Mouse (Mus musculus) gastrocnemius, adult 2 months (tissue): ENCODE measurements around the gene Myh14. TPM values are rescaled to one million over a fixed set of nuclear protein-coding genes. Genes with fewer than 3 reads are reported as not detected.

Source experiments
- DNase-seq: peaks from one replicate; pipeline ENCODE4 v3.0.0; 2022
- H3K27ac ChIP-seq: fragments of 200-600 bp; 2 replicates; pipeline ENCODE4 v1.8.1; 2022; ENCODE audit warnings: mild to moderate bottlenecking
- H3K4me3 ChIP-seq: fragments of 200-600 bp; 2 replicates; pipeline ENCODE4 v1.8.1; 2022; ENCODE audit warnings: mild to moderate bottlenecking, moderate library complexity
- CTCF ChIP-seq: fragments of 200-600 bp; IDR thresholded peaks from 2 replicates; pipeline ENCODE4 v1.8.1; 2022; ENCODE audit warnings: antibody characterized with exemption, mild to moderate bottlenecking, moderate library complexity
- intact Hi-C: fragments of 180-260 bp; cut with DNase I; formaldehyde crosslinking; loops from one replicate; pipeline ENCODE4 v1.15.1; 2025
- total RNA-seq, 2 experiments: library from RNA; stranded (reverse); gene quantifications; 2 replicates each; pipeline ENCODE4 v1.2.3; 2021

The Myh14 gene
- total RNA-seq, 2 experiments from 2014 or later: 32.0 to 36.7 TPM

DNA sequence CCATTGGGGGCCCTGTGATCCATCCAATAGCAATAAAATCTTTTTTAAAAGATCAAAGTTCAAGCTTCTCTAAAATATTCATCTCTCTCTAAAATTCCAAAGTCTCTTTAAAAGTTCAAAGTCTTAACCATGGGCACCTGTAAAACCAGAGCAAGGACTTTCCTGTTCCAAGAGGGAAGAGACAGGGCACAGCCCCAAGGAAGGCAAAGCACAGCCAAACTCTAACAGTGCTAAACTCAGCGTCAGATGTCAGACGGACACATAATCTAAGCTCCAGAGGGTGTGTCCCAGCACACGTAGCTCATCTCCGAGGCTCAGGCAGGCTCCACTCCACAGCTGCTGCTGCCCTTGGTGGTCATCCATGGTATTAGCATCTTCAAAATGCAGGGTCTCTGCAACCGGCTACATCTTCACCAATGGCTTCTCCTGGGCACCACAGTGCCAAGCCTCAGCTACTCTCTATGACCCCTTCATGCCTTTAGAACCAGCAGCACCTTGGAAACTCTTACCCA lies 94.3 kb downstream of the Myh14 start:
- Histone ChIP-seq H3K27ac (no peak overlapping the region), H3K4me3 (no peak overlapping the region)
- no peak for DNase-seq
- no peak; the same call in 1 of the 2 replicates for TF ChIP-seq CTCF
- intact Hi-C loops: no loop called here

DNA sequence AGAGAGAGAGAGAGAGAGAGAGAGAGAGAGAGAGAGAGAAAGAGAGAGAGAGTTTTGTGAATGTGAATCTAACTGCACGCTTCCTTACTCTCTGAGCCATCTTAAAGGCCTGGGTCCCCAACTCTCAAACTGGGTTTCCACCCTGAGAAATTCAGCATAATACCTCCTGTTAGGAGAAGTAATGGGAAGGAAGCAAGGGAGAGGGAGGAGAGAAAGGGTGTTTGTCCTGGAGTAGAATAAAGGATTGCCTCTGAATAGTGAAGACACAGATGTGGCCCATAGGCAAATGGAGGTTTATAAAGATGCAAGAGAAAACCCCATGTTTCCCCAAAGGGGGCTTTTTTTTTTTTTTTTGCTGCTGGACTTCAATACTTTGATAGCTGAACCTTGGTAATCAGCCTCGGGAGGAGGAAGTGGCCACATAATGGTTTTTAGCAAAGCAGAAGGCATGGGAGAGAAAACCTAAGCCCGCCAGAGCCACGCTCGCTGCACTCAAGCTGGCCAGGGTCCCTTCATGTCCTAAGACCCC lies 97.6 kb downstream of the Myh14 start:
- H3K27ac ChIP-seq: no peak overlapping the region
- H3K4me3 ChIP-seq: no peak overlapping the region
- no peak for TF ChIP-seq CTCF
- no peak for DNase-seq
- intact Hi-C loops: no loop called here

DNA sequence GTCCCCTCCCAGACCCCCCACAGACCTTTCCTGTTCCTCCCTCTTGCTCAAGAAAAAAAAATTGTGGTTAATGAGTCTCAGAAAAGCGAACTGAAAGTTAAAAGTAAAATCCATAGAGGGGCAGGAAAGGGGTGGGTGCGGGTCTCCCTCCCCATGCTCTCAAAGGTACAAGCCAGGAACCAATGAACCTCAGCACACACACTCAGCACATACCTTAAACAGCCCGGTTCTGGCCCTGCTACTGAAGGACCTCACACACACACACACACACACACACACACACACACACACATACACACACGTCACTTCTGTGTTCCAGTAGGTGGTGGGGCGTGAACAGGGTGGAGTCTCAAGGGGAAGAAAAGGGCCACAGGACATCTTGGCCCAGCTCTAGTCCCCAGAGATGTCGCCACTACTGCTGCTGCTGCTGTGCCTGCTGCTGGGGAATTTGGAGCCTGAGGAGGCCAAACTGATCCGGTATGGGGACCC lies 98.4 kb downstream of the Myh14 start, which contains the start of gene Napsa:
Gene Napsa (plus strand): TSS at position 168 of the 489 bp plus-strand sequence.
- no peak for DNase-seq
- intact Hi-C loops: no loop called here
- no peak for TF ChIP-seq CTCF
- H3K4me3 ChIP-seq: no peak within 1 kb of the TSS
- no peak within 1 kb of the TSS for H3K27ac ChIP-seq

DNA sequence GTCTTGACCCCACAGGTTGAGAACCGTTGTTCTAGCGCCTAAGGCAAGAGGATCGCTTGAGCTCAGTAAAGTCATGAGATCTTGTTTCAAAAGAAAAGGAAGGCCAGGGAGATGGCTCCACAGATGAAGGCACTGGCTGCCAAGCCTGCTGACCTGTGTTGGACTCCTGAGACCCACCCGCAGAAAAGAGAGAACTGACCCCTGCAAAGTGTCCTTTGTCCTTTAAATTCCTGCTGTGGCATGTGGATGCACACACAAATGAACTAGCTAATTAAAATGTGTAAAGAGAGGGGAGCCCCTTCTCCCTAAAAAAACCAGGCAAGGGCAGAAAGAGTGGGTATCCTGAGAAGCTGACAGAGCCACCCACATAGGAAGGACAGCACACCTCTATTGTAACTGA lies 98.8 kb downstream of the Myh14 start:
- Histone ChIP-seq H3K4me3 (no peak overlapping the region), H3K27ac (no peak overlapping the region)
- no peak for TF ChIP-seq CTCF
- DNase-seq: no peak
- intact Hi-C loops: no loop called here

DNA sequence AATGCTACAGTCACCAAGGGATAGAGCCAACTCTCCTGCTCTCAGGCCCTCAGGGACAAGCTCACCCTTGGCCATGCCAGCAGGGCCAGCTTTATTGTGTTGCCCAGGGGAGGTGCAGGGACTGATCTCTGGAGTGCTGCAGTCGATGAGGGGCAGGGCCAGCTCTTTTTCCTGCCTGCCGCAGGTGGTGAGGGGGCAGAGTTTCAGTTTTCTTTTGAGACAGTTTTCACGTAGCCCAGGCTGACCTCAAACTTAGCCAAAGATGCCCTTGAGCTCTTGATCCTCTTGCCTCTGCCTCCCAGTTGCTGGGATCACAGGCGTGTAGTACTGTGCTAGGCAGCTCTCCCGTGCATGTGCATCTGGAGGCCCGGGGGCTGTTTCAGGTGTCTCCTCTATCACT lies 99.7 kb downstream of the Myh14 start:
- H3K27ac ChIP-seq: no peak overlapping the region
- H3K4me3 ChIP-seq: no peak overlapping the region
- DNase-seq: no peak
- no peak for TF ChIP-seq CTCF
- intact Hi-C loops: no loop called here

DNA sequence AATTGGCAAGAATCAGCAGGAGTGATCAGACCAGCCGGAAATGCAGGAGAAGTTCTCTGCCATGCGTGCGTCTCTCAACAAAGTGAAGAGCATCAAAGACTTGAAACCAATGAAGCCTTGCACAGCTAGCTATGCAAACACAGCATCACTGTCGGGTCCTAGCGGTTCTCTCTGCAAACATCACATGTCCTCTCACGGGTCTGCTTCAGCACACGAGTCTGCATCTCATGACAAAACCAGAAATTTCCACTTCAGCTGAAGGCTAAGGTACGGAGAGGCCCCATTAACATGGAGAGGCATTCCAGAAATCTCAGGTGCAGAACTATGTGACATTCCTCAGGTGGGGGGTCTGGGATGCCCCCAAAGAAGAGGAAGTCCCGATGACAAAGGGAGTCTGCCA lies 101.8 kb downstream of the Myh14 start:
- no peak for TF ChIP-seq CTCF
- no peak for DNase-seq
- Histone ChIP-seq H3K27ac (no peak overlapping the region), H3K4me3 (no peak overlapping the region)
- intact Hi-C loops: no loop called here

DNA sequence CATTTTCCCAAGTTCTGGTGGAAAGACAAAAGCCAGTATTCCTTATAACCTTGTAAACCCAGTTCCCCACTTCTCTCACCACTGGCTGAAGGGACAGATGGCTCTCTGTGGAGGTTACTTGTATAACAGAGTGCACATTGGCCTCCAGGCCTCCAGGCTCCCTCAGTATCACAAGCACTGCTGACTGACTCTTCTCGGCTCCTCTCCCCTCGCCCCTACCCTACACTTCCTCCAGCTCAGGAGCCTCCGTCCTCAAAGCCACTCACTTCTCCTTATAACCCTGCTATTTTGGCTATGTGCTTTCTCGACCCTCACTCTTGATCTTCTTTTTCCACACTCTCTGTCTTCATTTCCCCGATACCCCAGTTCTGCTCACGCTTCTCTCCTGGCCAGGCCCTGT lies 105.2 kb downstream of the Myh14 start:
- H3K27ac ChIP-seq: no peak overlapping the region
- intact Hi-C loops: no loop called here
- TF ChIP-seq CTCF: no peak
- DNase-seq: no peak
- H3K4me3 ChIP-seq: no peak overlapping the region

DNA sequence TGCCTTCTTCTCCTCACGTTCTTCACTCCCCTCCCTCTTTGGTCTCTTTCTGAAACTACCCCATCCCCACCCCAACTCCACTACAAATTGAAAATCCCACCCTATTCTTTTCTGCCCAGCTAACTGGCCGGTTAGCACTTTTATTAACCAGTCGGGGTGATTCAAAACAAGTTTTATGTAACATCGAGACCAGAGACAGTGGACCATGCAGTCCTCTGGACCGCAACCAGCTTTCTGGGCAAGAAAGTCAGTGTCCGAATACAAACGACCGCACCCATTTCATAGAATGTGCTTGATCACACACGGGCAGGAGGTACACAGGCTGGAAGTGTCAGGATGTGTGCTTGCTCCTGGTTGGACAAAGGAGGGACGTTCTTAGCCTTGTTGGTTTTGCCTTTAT lies 106.2 kb downstream of the Myh14 start:
- Histone ChIP-seq H3K4me3 (no peak overlapping the region), H3K27ac (no peak overlapping the region)
- TF ChIP-seq CTCF: no peak
- intact Hi-C loops: loop anchor here (5.0 kb wide), 3 partner anchors 42 to 302 kb away; partner anchors contain the start of genes Gm15517 and Mybpc2
- no peak for DNase-seq

DNA sequence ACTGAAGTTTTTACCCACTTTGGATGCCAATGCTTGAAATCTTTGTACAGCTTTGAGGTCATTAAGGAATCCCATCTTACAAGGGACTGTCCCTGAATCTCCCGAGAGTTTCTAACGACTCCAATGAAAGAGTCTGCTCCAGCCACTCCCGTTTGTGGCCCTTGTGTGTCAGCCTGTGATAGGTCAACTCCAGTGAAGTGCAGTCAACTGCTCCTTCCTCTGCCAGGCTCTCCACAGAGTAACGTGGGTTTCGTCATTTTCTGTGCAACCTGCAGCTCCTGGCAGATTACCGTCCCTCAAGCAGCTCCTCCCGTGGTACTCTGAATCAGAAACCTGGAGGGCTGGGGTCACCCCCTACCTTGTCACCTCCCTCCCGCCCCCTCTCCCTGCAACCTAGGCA lies 107.4 kb downstream of the Myh14 start:
- H3K4me3 ChIP-seq: no peak overlapping the region
- H3K27ac ChIP-seq: no peak overlapping the region
- intact Hi-C loops: loop anchor here (5.0 kb wide), 3 partner anchors 41 to 301 kb away; partner anchors contain the start of genes Gm15517 and Mybpc2
- TF ChIP-seq CTCF: no peak
- no peak for DNase-seq

DNA sequence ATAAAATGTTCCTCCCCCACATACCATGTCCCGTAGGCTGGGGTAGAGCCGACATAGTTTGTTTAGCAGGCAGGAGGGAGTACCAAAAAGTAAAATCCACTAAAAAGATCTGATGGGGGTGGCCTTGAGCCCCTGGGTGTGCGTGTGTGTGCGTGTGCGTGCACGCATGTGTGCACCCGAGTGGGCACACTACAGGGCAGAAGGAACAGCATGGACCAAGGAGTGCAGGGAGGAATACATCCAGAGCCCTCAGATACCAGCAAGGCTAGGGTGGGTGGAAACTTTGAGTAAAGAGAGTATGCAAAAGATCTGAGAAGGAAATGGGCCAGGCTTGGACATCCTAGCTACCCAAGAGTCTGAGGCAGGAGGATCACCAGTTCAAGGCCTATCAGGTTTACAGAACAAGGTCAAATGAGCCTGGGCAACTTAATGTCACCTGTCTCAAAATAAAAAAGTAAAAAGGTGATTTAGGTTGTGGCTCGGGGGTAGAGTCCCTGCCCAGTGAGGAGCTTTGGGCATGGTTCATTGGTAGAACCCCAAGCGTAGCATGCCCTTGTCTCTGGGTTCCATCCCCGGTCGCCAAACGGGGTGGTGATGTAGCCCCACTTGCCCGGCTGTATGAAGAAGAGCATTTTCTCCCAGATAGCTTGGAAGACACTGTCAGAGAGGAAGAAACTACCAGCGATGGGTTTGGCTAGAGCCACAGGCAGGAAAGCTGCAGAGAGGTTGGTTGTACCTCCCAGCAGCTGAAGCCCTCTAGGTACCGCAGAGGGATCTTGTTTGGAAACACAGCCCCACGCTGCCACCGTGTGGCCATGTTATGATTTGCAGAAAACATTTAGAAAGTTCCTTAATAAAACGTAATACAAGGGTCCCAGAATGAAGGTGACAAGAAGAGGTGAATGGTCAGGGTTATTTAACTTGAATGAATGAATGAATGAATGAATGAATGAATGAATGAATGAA lies 109.9 kb downstream of the Myh14 start:
- Histone ChIP-seq H3K27ac (no peak overlapping the region), H3K4me3 (no peak overlapping the region)
- peak; percentile 85 for TF ChIP-seq CTCF
- peak; percentile 75 for DNase-seq
- intact Hi-C loops: loop anchor here (5.0 kb wide), 3 partner anchors 38 to 298 kb away; partner anchors contain the start of genes Gm15517 and Mybpc2

DNA sequence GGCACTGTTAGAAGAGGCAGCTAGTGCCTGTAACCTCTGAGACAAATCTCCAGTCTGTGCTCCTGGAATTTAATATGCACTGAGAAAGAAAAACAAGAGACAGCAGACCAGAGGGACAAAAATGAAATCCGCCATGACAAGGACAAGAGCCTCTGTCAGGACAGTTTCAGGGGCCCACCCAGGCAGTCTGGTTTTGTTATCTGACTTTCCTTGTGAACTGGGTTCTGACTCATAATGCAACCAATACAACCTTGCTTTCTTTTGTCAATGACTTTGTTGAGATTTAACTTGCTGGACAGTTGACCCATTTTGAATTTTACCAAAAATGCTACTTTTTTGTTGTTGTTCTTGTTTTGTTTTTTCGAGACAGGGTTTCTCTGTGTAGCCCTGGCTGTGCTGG lies 113.0 kb downstream of the Myh14 start:
- no peak overlapping the region for H3K27ac ChIP-seq
- intact Hi-C loops: loop anchor here (10.0 kb wide), 1 partner anchor 1157 kb away; the partner anchor contains the start of genes Rpl18 and Sphk2
- no peak for DNase-seq
- no peak overlapping the region for H3K4me3 ChIP-seq
- TF ChIP-seq CTCF: no peak

Other genes with a start within 250 kb of the Myh14 start
- not detected for gene Lrrc4b, start 241.8 kb downstream of the Myh14 start, total RNA-seq
- not detected for gene Aspdh, start 205.5 kb downstream of the Myh14 start, total RNA-seq
- gene Josd2, start 202.9 kb downstream of the Myh14 start, total RNA-seq: 10 to 100 TPM; 51.0 to 57.0 TPM
- 10 to 100 TPM; 43.6 to 52.2 TPM for gene Emc10, start 174.3 kb downstream of the Myh14 start, total RNA-seq
- gene Fam71e1, start 174.3 kb downstream of the Myh14 start, total RNA-seq: 1 to 10 TPM; 2.4 to 5.5 TPM
- gene Mybpc2, start 146.2 kb downstream of the Myh14 start, total RNA-seq: 1,000 to 10,000 TPM; 2,660 to 4,973 TPM
- under 1 TPM in 1 of 2 experiments, not detected in 1; 0.08 TPM for gene Spib, start 138.8 kb downstream of the Myh14 start, total RNA-seq
- gene Pold1, start 122.0 kb downstream of the Myh14 start, total RNA-seq: 1 to 10 TPM; 4.1 to 5.1 TPM
- 10 to 100 TPM; 40.6 to 42.7 TPM for gene Nr1h2, start 116.9 kb downstream of the Myh14 start, total RNA-seq
- gene Napsa, start 98.5 kb downstream of the Myh14 start, total RNA-seq: under 1 TPM in 1 of 2 experiments, not detected in 1; 0.20 TPM
- gene Kcnc3, start 80.2 kb downstream of the Myh14 start, total RNA-seq: 1 to 10 TPM; 3.0 to 3.6 TPM
- not detected for gene Izumo2, start 37.9 kb upstream of the Myh14 start, total RNA-seq
- gene Vrk3, start 77.6 kb upstream of the Myh14 start, total RNA-seq: 10 to 100 TPM; 17.1 to 22.9 TPM
- gene Zfp473, start 80.2 kb upstream of the Myh14 start, total RNA-seq: under 1 TPM in 1 of 2 experiments, not detected in 1; 0.11 TPM
- 10 to 100 TPM; 21.8 to 26.6 TPM for gene Nup62, start 145.2 kb upstream of the Myh14 start, total RNA-seq
- 1 to 10 TPM; 1.6 to 3.3 TPM for gene Il4i1, start 145.5 kb upstream of the Myh14 start, total RNA-seq
- 100 to 1,000 TPM in 1 of 2 experiments, 10 to 100 TPM in 1; 74.7 to 115 TPM for gene Atf5, start 145.8 kb upstream of the Myh14 start, total RNA-seq
- gene Akt1s1, start 178.1 kb upstream of the Myh14 start, total RNA-seq: 100 to 1,000 TPM; 128 to 137 TPM
- gene Tbc1d17, start 178.2 kb upstream of the Myh14 start, total RNA-seq: 10 to 100 TPM; 40.8 to 56.4 TPM
- gene Pnkp, start 186.3 kb upstream of the Myh14 start, total RNA-seq: 10 to 100 TPM; 19.4 to 21.2 TPM
- 100 to 1,000 TPM; 126 to 137 TPM for gene Ptov1, start 198.9 kb upstream of the Myh14 start, total RNA-seq
- 10 to 100 TPM; 53.1 to 68.5 TPM for gene Med25, start 221.9 kb upstream of the Myh14 start, total RNA-seq
- 10 to 100 TPM; 16.4 to 18.6 TPM for gene Fuz, start 225.2 kb upstream of the Myh14 start, total RNA-seq